Mouse (Mus musculus) ovary, postnatal 14 days (tissue): ENCODE measurements around the gene Hist2h2ab.
"Not testable (repeated sequence)": the region's sequence is repeated elsewhere in the genome, so short reads cannot be mapped to it uniquely, and the experiment has no call there.

Source experiments
- DNase-seq: peaks from one replicate; pipeline ENCODE4 v3.0.0; 2022; ENCODE audit warnings: low spot score

Gene Hist2h2ab

GRCm38 (mm10) chr3:96237904-96238511 is 18.3 kb downstream of the Hist2h2ab start:
- DNase-seq, result no peak

- not testable (repeated sequence) for DNase-seq
Measured at GRCm38 (mm10) chr3:96238954-96239793, 19.5 kb downstream of the Hist2h2ab start, which contains the start of gene Hist2h3c2. Hist2h3c2 (minus strand) TSS chr3:96239127.

GRCm38 (mm10) chr3:96239949-96240798 is 20.5 kb downstream of the Hist2h2ab start, which contains the start of gene Hist2h2aa2:
Hist2h2aa2 (minus strand) TSS chr3:96240276.
- peak; percentile 89 for DNase-seq

GRCm38 (mm10) chr3:96240799-96241197 is 21.1 kb downstream of the Hist2h2ab start:
- no peak for DNase-seq

GRCm38 (mm10) chr3:96243921-96244572 is 24.4 kb downstream of the Hist2h2ab start:
- no peak for DNase-seq

- DNase-seq, result peak; percentile 69
Measured at GRCm38 (mm10) chr3:96245003-96245886, 25.6 kb downstream of the Hist2h2ab start, which contains the start of gene Hist2h2aa1. Hist2h2aa1 (plus strand) TSS chr3:96245497.

- not testable (repeated sequence) for DNase-seq
Measured at GRCm38 (mm10) chr3:96246018-96246417, 26.4 kb downstream of the Hist2h2ab start.

GRCm38 (mm10) chr3:96246427-96246856 is 26.8 kb downstream of the Hist2h2ab start, which contains the start of gene Hist2h3c1:
Hist2h3c1 (plus strand) TSS chr3:96246685.
- DNase-seq, result not testable (repeated sequence)

GRCm38 (mm10) chr3:96247356-96248140 is 27.9 kb downstream of the Hist2h2ab start:
- no peak for DNase-seq

- DNase-seq, result no peak
Measured at GRCm38 (mm10) chr3:96248141-96249033, 28.7 kb downstream of the Hist2h2ab start.

GRCm38 (mm10) chr3:96249034-96249345 is 29.3 kb downstream of the Hist2h2ab start:
- DNase-seq, result no peak

- DNase-seq, result no peak
Measured at GRCm38 (mm10) chr3:96250890-96251289, 31.2 kb downstream of the Hist2h2ab start.

GRCm38 (mm10) chr3:96251787-96252186 is 32.1 kb downstream of the Hist2h2ab start:
- DNase-seq, result no peak

GRCm38 (mm10) chr3:96254683-96255355 is 35.2 kb downstream of the Hist2h2ab start:
- DNase-seq, result no peak

GRCm38 (mm10) chr3:96255926-96256593 is 36.4 kb downstream of the Hist2h2ab start:
- no peak for DNase-seq

GRCm38 (mm10) chr3:96257190-96257589 is 37.5 kb downstream of the Hist2h2ab start:
- DNase-seq, result no peak

GRCm38 (mm10) chr3:96260220-96260619 is 40.6 kb downstream of the Hist2h2ab start:
- no peak for DNase-seq

- no peak for DNase-seq
Measured at GRCm38 (mm10) chr3:96261623-96262022, 42.0 kb downstream of the Hist2h2ab start.
